Mouse (Mus musculus) megakaryocyte, embryonic 14.5 days (primary cell): ENCODE measurements around the gene Gm14443. TPM values are rescaled to one million over a fixed set of nuclear protein-coding genes. Genes with fewer than 3 reads are reported as not detected.
"Not testable (repeated sequence)": the region's sequence is repeated elsewhere in the genome, so short reads cannot be mapped to it uniquely, and the experiment has no call there.

Experiments used
- H3K27me3 ChIP-seq: replicated peaks from 2 replicates; pipeline ENCODE3; 2012; ENCODE audit warnings: inconsistent platforms
- H3K36me3 ChIP-seq: replicated peaks from 2 replicates; pipeline ENCODE3; 2012; ENCODE audit warnings: low read length, inconsistent platforms, mixed read lengths
- H3K4me1 ChIP-seq: 2 replicates; pipeline ENCODE4 v1.6.1; 2012; ENCODE audit warnings: inconsistent platforms
- H3K4me3 ChIP-seq: replicated peaks from 2 replicates; pipeline ENCODE3; 2012; ENCODE audit warnings: moderate library complexity, mild to moderate bottlenecking, inconsistent platforms
- H3K9me3 ChIP-seq: 2 replicates; pipeline ENCODE4 v1.6.1; 2012; ENCODE audit warnings: inconsistent platforms
- FLI1 ChIP-seq: IDR thresholded peaks from 2 replicates; pipeline ENCODE4 v1.6.1; 2012; ENCODE audit warnings: low read length, inconsistent platforms, mixed read lengths
- GATA1 ChIP-seq: IDR thresholded peaks from 3 replicates; pipeline ENCODE4 v1.6.1; 2012; ENCODE audit warnings: mixed read lengths, low read length, inconsistent platforms, borderline replicate concordance
- polyA plus RNA-seq: library from polyadenylated mRNA; stranded (reverse); fragments of >175 nt; gene quantifications from 2 replicates; pipeline ENCODE4 v1.2.3, GENCODE M21; 2012; ENCODE audit warnings: low replicate concordance; ENCODE audit not compliant: insufficient read depth

The Gm14443 gene
- polyA plus RNA-seq, 1 experiment: not detected

DNA sequence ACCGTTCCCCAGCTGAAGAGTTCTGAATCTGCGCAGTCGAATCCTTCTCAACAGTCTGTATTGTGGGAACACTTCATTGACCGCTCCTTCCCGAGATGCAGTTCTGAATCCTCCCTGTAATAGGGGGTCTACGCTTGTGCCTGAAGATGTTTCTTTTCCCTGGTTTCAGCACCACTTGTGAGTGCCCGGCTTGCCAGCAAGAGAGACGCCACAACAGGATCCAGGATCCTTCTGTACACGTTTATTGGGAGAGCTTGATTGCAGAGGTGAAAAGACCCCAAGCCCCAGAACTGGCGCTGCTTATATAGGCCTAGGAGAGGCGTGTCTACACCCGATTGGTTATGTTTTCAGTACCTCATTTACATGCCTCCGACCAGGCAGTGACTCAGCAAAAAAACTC, 19.0 kb downstream of the Gm14443 start:
- no peaks in the 10 kb centered on the region for H3K36me3 ChIP-seq
- TF ChIP-seq GATA1: no peak
- TF ChIP-seq FLI1: no peak
- H3K9me3 ChIP-seq: peaks cover 19% of the 10 kb centered on the region
- H3K4me1 ChIP-seq: no peaks in the 10 kb centered on the region
- no peak overlapping the region for H3K4me3 ChIP-seq
- H3K27me3 ChIP-seq: no peaks in the 10 kb centered on the region

- not testable (repeated sequence) for H3K36me3 ChIP-seq, H3K4me1 ChIP-seq, H3K27me3 ChIP-seq, H3K9me3 ChIP-seq
- H3K4me3 ChIP-seq: peak within 1 kb of the TSS; percentile 84
Measured at GRCm38 (mm10) chr2:175141993-175142295, 33.7 kb downstream of the Gm14443 start, which contains the start of gene Gm14399. Gm14399 (minus strand) TSS chr2:175142012.

- H3K27me3 ChIP-seq, H3K36me3 ChIP-seq, H3K4me1 ChIP-seq, H3K9me3 ChIP-seq: not testable (repeated sequence)
- H3K4me3 ChIP-seq: peak overlapping the region; percentile 84
Measured at GRCm38 (mm10) chr2:175141118-175141992, 34.3 kb downstream of the Gm14443 start.

- H3K9me3 ChIP-seq, H3K36me3 ChIP-seq, H3K27me3 ChIP-seq, H3K4me3 ChIP-seq, H3K4me1 ChIP-seq: not testable (repeated sequence)
Measured at GRCm38 (mm10) chr2:175140624-175141023, 35.0 kb downstream of the Gm14443 start.

Other genes with a start within 250 kb of the Gm14443 start
- not detected in 2 replicates for gene Gm14444, start 165.6 kb downstream of the Gm14443 start, polyA plus RNA-seq
- not detected in 2 replicates for gene Gm14393, start 108.1 kb downstream of the Gm14443 start, polyA plus RNA-seq
- 2.0 TPM in 1 of 2 replicates, not detected in the other for gene Gm14399, start 33.9 kb downstream of the Gm14443 start, polyA plus RNA-seq
- 2.0 TPM in 1 of 2 replicates, not detected in the other for gene Gm14391, start 31.0 kb upstream of the Gm14443 start, polyA plus RNA-seq
- not detected in 2 replicates for gene Gm14440, start 99.3 kb upstream of the Gm14443 start, polyA plus RNA-seq
- 0.35 TPM in 1 of 2 replicates, not detected in the other for gene Gm4631, start 162.3 kb upstream of the Gm14443 start, polyA plus RNA-seq
- gene Zfp968, start 196.6 kb upstream of the Gm14443 start, polyA plus RNA-seq: not detected in 2 replicates